Comparison of ENCODE assay signal across 19 mouse cellular contexts in the genomic region with DNA sequence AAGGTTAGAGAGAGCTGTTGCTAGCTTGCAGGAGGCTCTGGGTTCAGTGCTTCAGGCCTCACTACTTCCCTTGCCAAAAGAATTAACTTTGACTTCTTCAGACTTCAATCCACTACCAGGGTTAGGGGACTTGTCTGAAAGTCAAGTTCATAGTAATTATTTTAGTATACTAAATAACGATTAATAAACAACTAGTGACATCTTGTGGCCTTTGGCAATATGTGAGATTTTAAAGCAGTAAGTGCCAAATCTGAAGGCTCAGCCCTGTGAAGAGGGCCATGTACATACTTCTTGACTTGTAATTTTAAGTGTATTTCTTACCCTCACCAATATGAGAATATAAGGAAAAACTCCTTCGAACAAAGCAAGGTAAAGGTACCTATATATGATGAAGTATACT.
A peak's percentile ranks its signal among the peaks of the same experiment; 100 is the strongest.
DNase-seq lines count a peak whose midpoint lies in the region; ATAC-seq and TF ChIP-seq lines count a peak whose summit lies in the region.
"Had no signal": no experiment of that assay in that cellular context is flagged by ENCODE, and none has a peak within 500 bp of the region (broad histone marks: within the 10 kb centered on the region; RNA-seq: fewer than 3 reads in every experiment).

No protein-coding gene starts in this region.

- no peak overlapping the region for H3K4me2 ChIP-seq in heart, embryonic 11.5 days
- H3K4me2 ChIP-seq in liver, postnatal 0 days (ENCODE audit: low read depth, low read length), result no peak overlapping the region
- H3K4me2 ChIP-seq in CH12.LX (ENCODE audit: insufficient read depth, low read depth, poor library complexity, severe bottlenecking), result no peak overlapping the region
- H3K4me2 ChIP-seq: liver, embryonic 12.5 days had no signal

- no peaks in the 10 kb centered on the region for H3K27me3 ChIP-seq in heart, embryonic 11.5 days (ENCODE audit: control insufficient read depth, insufficient read depth, low read length)
- H3K27me3 ChIP-seq in liver, postnatal 0 days (ENCODE audit: insufficient read depth, low read length), result no peaks in the 10 kb centered on the region
- H3K27me3 ChIP-seq in CH12.LX (replicated peaks), result no peaks in the 10 kb centered on the region
- H3K27me3 ChIP-seq: liver, embryonic 12.5 days; megakaryocyte, embryonic 14.5 days had no signal

- TF ChIP-seq CTCF in liver, postnatal 0 days (IDR thresholded peaks at IDR 0.05; ENCODE audit: low read depth), result 0 out of 2 replicates have a peak, but pooled peaks have one; percentile 21
- peak in 1 of 2 experiments; percentile 61; a peak in 2 of 4 replicates for TF ChIP-seq CTCF in CH12.LX (conservative IDR thresholded peaks at IDR 0.05 in 1 of 2, IDR thresholded peaks at IDR 0.05 in 1 of 2; ENCODE audit: low read depth in 2 of 2, low read length in 2 of 2)

- H3K9ac ChIP-seq in heart, embryonic 11.5 days (ENCODE audit: low read depth, low read length), result no peak overlapping the region
- H3K9ac ChIP-seq in liver, postnatal 0 days (replicated peaks), result no peak overlapping the region
- no peak overlapping the region for H3K9ac ChIP-seq in CH12.LX (ENCODE audit: insufficient read depth, low read depth)
- H3K9ac ChIP-seq: liver, embryonic 12.5 days had no signal

- peak; percentile 10 for DNase-seq in heart, adult 8-10 months (ENCODE audit: low spot score)
- no peak for DNase-seq in liver, postnatal 0 days
- DNase-seq in liver, result no peak
- DNase-seq in CH12.LX (ENCODE audit: extremely low read depth), result peak; percentile 19
- DNase-seq in B cell, adult 2 months, result no peak
- DNase-seq: adrenal gland, postnatal 14 days; cerebellum, adult 18-20 months; cerebellum, postnatal 36 days; gastrocnemius, postnatal 25 days; heart, postnatal 36 days; lung, postnatal 14 days had no signal

- dilution Hi-C loops in CH12.LX (cut with MboI; ENCODE audit: extremely low pct_ligation_motif_present, extremely low pct_unique_long_range_greater_than_20kb, low sequenced_read_pairs), result no loop called here

- no peak for ATAC-seq in heart, embryonic 11.5 days (replicated peaks; ENCODE audit: insufficient number of reproducible peaks, low FRiP score, low TSS enrichment)
- ATAC-seq in liver, postnatal 0 days, result no peak
- ATAC-seq in megakaryocyte-erythroid progenitor cell, adult 5-6 weeks (replicated peaks; ENCODE audit: low FRiP score, low TSS enrichment, poor library complexity, severe bottlenecking), result 0 out of 2 replicates have a peak, but pooled peaks have one; percentile 39
- ATAC-seq: CD4-positive, CD25-positive, alpha-beta regulatory T cell, adult 4 months; inflammation-experienced regulatory T-cells, adult 6 months; liver, embryonic 12.5 days had no signal

- TF ChIP-seq POLR2A in CH12.LX (IDR thresholded peaks at IDR 0.05; ENCODE audit: low read depth, low read length), result no peak

- peak; percentile 59 for TF ChIP-seq RAD21 in CH12.LX (IDR thresholded peaks at IDR 0.05; ENCODE audit: low read depth, low read length)

- H3K4me1 ChIP-seq in heart, embryonic 11.5 days (ENCODE audit: control insufficient read depth, insufficient read depth, low read length), result no peaks in the 10 kb centered on the region
- no peaks in the 10 kb centered on the region for H3K4me1 ChIP-seq in liver, postnatal 0 days (ENCODE audit: insufficient read depth)
- H3K4me1 ChIP-seq in CH12.LX (ENCODE audit: control insufficient read depth in 1 of 2, insufficient read depth in 2 of 2), result no peaks in the 10 kb centered on the region
- H3K4me1 ChIP-seq: heart, embryonic 10.5 days; limb, embryonic 10.5 days; liver, embryonic 12.5 days; megakaryocyte, embryonic 14.5 days had no signal

- H3K79me2 ChIP-seq in CH12.LX (replicated peaks; ENCODE audit: control insufficient read depth, extremely low read depth, insufficient read depth, poor library complexity, severe bottlenecking), result no peaks in the 10 kb centered on the region

- TF ChIP-seq EP300 in liver, postnatal 0 days (IDR thresholded peaks at IDR 0.05; ENCODE audit: low read depth), result no peak
- no peak for TF ChIP-seq EP300 in CH12.LX (IDR thresholded peaks at IDR 0.05; ENCODE audit: low read length)

- H3K9me3 ChIP-seq in heart, embryonic 11.5 days (replicated peaks; ENCODE audit: control insufficient read depth, low read length), result no peaks in the 10 kb centered on the region
- H3K9me3 ChIP-seq in liver, postnatal 0 days (ENCODE audit: low read length), result no peaks in the 10 kb centered on the region
- H3K9me3 ChIP-seq in CH12.LX (replicated peaks; ENCODE audit: low read length), result no peaks in the 10 kb centered on the region
- H3K9me3 ChIP-seq: heart, embryonic 10.5 days; limb, embryonic 10.5 days; liver, embryonic 12.5 days; megakaryocyte, embryonic 14.5 days had no signal

- no peak overlapping the region for H3K27ac ChIP-seq in heart, embryonic 11.5 days (ENCODE audit: low read depth, low read length)
- H3K27ac ChIP-seq in liver, postnatal 0 days (ENCODE audit: low read depth), result no peak overlapping the region
- H3K27ac ChIP-seq in CH12.LX (ENCODE audit: insufficient read depth, low read depth), result no peak overlapping the region
- H3K27ac ChIP-seq: heart, embryonic 10.5 days; limb, embryonic 10.5 days; liver, embryonic 12.5 days had no signal

- in situ Hi-C loops in CH12.LX (cut with MboI; ENCODE audit: low pct_ligation_motif_present, low pct_unique_long_range_greater_than_20kb, low sequenced_read_pairs), result loop anchor here (25.0 kb wide), 1 partner anchor 185 kb away; no protein-coding TSS in a partner anchor

- no peaks in the 10 kb centered on the region for H3K36me3 ChIP-seq in heart, embryonic 11.5 days (ENCODE audit: control insufficient read depth, insufficient read depth, low read length)
- no peaks in the 10 kb centered on the region for H3K36me3 ChIP-seq in liver, postnatal 0 days (replicated peaks; ENCODE audit: insufficient read depth, low read length)
- H3K36me3 ChIP-seq in CH12.LX (replicated peaks in 1 of 2; ENCODE audit: control insufficient read depth in 1 of 2, insufficient read depth in 1 of 2, low read length in 1 of 2), result no peaks in the 10 kb centered on the region
- H3K36me3 ChIP-seq: heart, embryonic 10.5 days; limb, embryonic 10.5 days; liver, embryonic 12.5 days had no signal

- WGBS in heart, embryonic 11.5 days (ENCODE audit: insufficient replicate concordance), result 77% methylated on average over 2 of the region's 2 CpGs
- WGBS in liver, postnatal 0 days (ENCODE audit: insufficient replicate concordance), result 73% methylated on average over 2 of the region's 2 CpGs

- H3K4me3 ChIP-seq in heart, embryonic 11.5 days (ENCODE audit: low read depth, low read length), result no peak overlapping the region
- H3K4me3 ChIP-seq in liver, postnatal 0 days (ENCODE audit: low read depth, low read length), result no peak overlapping the region
- no peak overlapping the region for H3K4me3 ChIP-seq in CH12.LX (replicated peaks in 1 of 3; ENCODE audit: low read depth in 2 of 3, low read length in 2 of 3, poor library complexity in 1 of 3)
- H3K4me3 ChIP-seq: heart, embryonic 10.5 days; limb, embryonic 10.5 days; liver, embryonic 12.5 days; megakaryocyte, embryonic 14.5 days had no signal

TF ChIP-seq in CH12.LX, 34 proteins besides CTCF, POLR2A, EP300 and RAD21:
- TF ChIP-seq SMC3 (IDR thresholded peaks at IDR 0.05; ENCODE audit: low read depth, low read length), result peak; percentile 30
- TF ChIP-seq ZC3H11A (IDR thresholded peaks at IDR 0.05; ENCODE audit: low read depth, low read length), result no peak

Comparison
In these comparisons a context has a peak if more than half of its experiments do, and no peak if none do; other contexts are left out.
1. DNase-seq: peak in heart, adult 8-10 months (single experiment) and CH12.LX (single experiment); none in liver, postnatal 0 days (single experiment), liver (single experiment) and B cell, adult 2 months (0 of 2).